Mouse (Mus musculus): ENCODE measurements around the gene Aig1.

The Aig1 gene

DNA sequence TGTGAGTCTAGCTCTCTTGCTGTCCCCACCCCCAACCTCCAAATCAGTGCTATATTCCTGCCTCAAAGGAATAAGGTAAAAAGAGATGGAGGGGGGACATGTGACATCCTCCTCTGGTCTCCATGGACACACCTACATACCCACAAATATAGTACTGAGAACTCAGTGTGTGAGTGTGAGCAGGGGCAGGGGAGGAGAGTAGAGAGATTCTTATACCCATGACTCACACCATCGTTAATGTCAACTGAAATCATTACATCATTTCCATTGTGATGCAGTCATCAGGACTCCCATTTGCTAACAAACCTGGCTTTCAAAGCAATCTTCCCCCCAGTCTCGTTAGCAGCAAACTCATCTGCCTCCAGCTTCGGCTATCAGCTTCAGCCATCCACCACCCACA, 92.8 kb downstream of the Aig1 start:
- no peak for DNase-seq (ENCODE audit: low read depth)

DNA sequence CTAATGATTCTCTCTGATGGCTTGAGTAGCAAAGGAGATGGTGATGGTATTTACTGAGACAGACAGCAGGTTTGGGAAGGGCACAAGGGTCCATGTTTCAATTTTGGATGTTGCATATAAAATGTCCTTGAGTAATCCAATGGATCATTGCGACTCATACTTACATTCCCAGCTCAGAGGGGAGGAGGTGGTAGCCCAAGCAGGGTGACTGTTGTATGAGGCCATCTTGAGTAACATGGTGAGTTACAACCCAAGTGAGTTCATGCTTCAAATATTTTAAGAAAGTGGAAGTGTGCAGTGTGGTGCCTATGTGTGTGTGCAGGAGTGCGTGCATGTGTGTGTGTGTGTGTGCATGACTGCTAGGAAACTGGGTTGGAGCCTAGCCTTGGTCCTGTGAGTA, 93.4 kb downstream of the Aig1 start:
- DNase-seq (ENCODE audit: low read depth): no peak

DNA sequence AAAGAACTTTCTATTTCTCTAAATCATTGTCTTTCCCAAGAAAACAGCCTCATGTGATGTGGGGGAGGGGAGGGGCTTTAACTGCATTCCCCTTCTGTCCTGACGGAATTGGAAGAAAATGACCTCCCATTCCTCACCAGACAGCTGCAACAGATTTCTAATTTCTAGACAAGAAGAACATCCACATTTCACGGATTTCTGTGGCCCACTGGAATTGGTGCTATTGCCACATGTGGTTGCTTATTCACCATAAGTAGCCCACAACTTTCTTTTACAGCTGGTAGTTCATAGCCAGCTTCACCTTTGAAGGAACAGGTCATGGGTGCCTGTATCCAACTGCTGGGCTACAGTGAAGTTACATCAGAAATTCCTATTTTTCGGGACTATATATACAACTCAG, 93.9 kb downstream of the Aig1 start:
- no peak for DNase-seq (ENCODE audit: low read depth)

DNA sequence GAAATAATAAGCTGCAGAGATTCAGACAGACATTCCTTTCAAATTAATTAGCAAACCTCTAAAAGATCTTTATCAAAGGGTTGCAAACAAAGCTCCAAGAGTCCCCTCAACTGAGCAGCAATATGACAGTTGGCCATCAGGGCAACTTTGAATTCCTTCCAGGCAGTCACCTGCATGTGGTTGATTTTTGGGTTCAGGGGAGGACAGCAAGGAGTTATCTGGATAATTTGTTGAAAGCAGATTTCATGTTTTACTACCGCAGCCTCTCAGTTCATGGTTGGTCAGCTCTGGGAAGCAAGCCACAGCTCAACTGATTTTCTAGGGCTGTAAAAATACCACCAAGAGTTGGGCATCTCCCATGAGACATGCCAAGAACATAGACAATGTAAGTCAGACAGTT, 98.1 kb downstream of the Aig1 start:
- DNase-seq (ENCODE audit: low read depth): no peak

DNA sequence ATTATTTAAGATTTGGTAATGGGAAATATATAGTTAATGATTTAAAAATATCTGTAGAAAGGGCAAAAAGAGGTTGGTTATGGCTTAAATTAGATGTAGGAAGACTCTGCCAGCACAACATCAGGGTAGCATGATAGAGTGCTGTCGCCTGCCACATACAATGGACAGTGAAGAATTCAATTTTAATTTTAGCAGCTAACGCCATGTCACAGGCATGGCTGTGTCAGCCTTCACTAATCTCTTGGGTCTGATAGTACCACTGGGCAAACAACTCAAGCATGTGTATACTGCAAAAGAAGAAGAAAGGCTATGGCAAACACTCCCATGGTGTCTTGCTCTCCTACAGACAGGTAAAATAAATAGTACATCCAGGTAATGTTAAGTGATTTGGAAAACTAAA, 99.0 kb downstream of the Aig1 start:
- DNase-seq (ENCODE audit: low read depth): no peak

DNA sequence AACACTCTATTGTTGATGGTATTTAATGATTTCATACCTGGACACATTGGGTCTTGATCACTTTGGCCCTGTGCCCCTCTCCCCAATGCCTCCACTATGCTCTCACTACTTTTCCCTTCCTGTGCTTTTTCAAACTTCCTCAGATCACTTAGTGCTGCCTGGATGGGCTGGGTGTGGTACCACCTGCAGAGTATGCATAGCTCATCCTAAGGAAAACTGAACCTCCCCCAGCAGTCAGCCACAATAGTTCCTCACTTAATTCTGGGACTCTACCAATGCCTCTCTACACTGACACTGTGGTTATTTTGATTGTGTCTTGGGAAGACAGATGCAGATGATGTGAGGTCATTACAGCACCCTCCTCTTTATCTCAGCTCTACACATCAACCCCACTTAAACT, 99.9 kb downstream of the Aig1 start:
- no peak for DNase-seq (ENCODE audit: low read depth)

DNA sequence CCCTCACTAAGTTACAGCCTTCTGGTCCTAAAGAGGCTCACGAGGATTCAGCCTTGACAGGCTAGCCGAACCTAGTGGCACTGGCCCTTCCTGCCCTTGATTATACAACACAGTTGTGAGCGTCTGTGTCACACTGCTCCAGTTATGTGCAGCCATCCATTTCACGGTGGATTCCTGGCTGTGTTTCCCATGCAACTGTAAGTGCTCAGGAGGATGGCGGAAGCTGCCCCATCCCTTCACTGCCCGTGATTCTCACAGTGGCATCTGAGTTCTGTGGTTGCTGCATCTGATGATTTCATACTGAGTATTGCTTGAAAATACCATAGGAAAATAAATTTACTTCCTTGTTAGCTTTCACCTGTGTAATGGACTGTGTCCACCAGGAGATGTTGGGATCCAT, 101.7 kb downstream of the Aig1 start:
- DNase-seq (ENCODE audit: low read depth): no peak

DNA sequence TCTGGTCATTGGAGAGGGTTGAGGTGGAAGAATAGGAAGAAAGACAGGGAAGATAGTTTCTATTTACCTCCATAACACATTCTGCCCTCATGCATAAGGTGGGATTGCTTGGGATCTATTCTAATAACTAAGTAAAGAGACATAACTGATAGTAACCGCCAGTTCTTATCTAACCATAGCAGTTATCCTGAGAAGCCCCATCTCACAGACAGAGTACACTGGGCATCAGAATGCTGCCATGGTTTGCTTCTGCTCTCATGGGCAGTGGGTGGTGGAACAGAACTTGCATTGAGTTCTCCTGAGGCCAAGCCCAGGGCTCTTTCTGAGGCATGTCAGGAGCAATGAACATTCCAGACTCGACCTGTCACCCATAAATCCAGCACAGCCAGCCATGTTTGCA, 105.6 kb downstream of the Aig1 start:
- DNase-seq (ENCODE audit: low read depth): no peak

DNA sequence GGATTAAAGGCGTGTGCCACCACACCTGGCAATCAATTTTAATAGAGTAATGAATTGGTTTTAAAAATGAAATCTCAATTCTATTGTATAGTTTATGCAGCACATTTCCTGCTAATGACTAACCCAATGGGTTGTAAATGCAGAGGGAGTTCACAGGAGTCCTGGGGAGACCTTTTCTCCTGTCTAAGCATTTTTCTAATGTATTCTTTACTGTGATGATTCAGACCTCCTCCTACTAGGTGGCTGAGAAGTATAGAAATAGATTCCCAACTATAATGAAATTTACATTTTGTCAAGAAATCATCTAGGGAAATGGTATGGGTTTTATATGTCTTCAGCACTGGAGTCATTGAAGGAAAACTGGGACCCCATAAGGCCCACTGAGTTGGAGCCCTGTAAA, 114.1 kb downstream of the Aig1 start:
- DNase-seq (ENCODE audit: low read depth): no peak

DNA sequence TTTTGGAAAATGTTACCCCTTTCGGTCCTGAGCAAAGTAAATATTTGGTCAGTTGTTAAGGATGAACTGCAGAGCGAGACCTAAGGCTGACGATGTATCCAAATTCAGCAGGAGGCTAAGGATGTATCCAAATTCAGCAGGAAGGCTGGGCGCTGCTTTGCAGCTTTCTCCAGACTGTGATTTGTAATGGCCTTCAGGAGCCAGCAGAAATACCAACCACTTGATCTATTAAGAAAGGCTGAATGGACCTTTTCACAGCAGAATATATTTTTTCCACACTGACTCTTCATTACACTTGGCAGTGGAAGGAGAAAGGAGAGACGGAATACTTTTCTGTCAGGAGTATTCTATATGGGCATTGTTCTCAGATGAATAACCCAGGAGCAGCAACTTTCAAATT, 115.0 kb downstream of the Aig1 start:
- no peak for DNase-seq (ENCODE audit: low read depth)

DNA sequence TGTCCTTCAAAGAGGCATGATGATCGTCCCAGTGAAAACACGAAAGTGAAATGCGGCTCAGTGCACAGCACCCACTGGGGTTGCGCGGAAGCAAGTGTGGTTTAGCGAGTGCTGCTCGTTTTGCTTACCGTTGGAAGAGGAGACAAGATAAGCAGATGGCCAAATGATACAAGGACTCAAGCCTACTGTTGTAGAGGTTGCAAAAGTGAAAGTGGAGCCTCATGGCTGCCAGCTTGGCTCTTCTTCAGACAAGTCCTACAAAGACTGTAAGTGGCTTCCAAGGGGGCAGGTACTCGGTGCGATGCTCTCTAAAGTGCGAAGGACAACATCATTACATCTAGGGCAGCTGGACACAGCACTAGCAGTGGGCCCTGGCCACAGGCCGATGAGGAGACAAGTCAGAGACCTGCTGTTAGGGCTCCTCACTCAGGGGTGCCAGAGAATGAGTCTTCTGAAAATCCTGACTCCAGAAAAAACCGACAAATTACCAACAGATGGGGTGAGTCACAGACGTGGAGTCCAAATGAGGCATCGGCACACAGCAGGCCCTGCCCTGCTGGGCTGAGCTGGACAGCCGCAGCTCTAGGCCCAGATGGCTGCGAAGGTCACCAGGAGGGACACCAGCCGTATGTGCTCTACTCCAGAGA, 129.2 kb downstream of the Aig1 start:
- DNase-seq (ENCODE audit: low read depth): no peak

DNA sequence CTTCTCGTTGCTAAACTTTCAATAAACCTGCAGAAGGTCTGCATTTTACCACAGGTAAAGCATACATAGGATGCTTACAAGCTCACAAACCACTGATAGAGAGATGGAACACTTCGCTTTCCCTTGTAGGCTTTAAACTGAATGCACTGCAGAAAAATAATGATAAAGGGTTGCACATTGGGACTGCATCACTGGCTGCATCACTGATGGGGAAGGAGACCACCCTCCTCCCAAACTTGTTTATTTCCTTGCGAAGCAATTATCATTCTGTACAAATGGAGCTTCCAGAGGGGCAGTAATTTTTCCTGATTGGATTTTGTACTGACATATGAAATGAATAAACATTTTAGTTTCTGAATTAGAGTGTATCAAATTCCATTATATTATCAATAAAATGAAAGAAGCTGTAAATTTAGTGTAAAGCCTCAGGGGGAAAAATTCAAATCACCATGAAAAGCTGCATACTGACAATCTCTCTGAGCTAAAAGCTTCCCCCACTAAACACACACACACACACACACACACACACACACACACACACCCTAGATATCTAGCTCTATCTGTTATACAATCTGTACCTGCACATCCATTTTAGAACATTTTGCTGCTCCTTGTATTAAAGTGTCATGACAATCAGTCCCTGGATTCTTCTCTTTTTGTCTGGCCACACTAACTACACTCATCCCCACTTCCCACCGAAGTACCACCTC, 138.6 kb downstream of the Aig1 start:
- DNase-seq (ENCODE audit: low read depth): no peak

DNA sequence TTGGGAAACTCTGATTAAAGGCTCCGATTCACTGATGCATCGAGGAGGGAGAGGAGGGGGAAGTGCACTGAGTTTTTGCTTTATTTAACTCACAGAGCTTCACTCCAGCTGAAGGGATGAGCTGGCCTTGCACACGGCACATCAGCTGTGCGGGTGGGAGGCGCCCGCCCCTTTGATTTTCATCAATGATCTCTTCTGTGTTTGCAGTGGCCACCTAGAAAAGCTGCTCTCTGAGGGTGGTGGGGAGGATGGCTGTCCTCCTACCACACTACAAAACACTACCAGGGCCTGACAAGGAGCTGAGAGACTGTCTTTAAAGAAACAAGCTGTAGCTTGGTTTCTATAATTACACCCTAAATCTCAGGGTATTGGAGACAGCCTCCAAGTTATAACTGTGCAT, 141.1 kb downstream of the Aig1 start:
- no peak for DNase-seq (ENCODE audit: low read depth)

DNA sequence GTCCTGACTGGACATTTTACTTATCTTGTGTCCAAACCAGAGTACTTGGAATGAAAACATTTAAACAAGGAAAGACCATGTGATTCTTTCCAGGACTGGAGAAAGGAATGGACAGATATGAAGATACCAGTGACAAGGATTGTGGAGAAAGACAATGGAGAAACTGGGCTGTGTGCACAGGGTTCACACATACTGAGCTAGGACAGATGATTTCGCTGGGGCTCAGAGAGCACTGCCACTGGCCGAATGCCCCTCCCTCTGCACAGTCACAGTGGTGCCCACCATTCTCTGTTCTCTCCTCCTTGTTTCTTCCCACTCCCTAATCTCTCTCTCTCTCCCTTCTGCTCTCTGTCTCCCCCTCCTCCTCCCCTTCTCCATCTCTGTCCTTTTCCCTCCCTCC, 142.6 kb downstream of the Aig1 start:
- DNase-seq (ENCODE audit: low read depth): no peak

DNA sequence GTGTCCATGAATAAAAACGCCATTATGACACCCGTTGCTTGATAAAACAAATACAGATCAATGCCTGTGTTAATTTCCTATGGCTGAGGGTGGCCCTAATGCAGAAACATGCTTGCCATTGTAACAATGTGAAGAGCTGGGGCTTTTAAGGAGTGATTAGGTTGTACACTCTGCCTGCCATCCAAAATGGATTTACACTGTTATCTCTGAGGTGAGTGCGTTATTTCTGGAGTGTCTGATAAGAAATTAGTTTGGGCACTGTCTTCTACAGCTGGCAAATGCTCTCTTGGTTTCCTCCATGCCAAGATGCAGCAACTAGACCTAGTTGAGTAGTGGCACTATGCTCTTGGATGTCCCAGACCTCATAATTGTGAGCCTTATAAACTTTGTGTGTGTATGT, 143.5 kb downstream of the Aig1 start:
- no peak for DNase-seq (ENCODE audit: low read depth)

DNA sequence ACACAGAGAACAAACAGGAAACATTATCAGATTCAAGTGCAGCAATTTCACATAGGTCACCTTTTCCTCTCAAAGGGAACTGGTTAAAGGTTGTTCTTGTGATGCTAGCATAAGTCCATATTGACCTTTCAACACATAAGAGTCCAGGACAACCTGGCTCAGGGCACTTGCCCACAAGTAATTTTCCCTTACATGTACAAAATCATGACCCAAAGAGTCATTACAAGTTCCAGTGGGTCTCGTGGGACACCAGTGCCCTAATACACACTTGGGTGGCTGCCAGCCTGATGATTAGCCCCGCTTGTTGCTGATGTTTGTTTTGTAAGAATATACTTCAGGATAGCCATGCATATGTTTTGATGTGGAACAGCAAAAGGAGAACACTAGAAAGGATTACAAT, 152.6 kb downstream of the Aig1 start:
- DNase-seq (ENCODE audit: low read depth): no peak

DNA sequence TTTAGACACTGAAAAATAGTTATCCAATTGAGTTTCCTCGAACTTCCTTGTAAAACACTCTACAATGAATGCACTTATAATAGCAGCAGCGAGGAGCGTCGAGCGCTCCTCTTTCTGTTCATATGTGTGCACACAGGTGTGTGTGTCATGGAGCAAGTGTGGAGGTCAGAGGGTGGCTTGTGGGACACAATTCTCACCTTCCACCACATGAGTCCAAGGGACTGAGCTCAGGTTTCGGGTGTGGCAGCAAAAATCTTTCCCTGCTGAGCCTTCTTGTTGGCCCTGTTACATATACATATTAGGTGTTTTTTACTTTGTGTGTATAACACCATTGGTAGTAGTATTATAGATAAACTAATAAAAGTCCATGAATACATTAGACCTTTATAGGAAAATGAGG, 153.2 kb downstream of the Aig1 start:
- no peak for DNase-seq (ENCODE audit: low read depth)

DNA sequence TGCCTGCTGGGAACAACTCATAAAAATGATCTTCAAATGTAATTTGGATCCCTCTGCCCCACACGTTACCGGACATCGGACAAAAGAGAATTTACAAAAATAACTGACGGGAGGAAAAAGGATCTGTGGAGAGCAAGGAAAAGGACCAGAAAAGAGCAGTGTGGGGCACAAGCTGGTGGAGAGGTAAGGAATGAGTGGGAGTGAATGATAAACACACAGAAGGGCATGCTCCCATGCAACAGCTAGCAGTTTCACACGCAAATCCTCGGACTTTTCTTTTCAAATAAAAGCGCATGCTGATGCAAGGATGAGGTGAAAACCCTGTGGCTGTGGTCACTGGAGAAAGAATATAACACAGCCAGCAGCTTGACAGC, 153.9 kb downstream of the Aig1 start:
- DNase-seq (ENCODE audit: low read depth): no peak

DNA sequence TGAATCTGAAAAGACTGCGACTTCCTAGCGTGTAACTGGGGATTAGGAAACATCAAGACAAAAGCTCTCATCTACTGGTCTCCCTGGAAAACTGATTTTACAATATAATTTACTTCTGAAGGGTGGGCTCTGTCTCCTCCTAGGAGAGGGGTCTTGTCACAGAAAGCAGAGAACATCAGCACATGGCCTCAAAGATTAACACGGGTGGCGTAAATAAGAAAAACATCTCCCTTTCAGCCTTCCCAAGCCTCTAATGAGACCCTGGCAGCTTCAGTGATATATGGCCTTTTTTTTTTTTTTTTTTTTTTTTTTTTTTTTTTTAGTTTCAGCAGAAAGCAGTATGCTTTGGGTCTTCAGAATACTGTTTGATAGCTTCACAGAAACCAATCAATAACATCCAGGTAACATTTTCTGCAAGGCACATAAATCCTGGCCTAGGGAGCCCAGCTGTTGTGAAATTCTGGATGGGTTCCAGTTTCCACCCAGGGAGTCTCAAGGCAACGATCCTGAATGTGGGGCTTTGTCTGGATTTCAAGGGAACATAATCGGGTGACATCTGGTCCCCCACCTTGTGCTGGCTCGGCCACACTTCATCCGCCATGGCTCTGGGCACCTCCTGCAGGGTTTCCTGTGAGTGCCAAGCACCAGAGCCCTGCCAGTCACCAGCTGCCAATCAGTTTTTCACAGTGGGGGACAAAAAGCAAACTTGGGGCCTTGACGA, 154.4 kb downstream of the Aig1 start:
- no peak for DNase-seq (ENCODE audit: low read depth)

DNA sequence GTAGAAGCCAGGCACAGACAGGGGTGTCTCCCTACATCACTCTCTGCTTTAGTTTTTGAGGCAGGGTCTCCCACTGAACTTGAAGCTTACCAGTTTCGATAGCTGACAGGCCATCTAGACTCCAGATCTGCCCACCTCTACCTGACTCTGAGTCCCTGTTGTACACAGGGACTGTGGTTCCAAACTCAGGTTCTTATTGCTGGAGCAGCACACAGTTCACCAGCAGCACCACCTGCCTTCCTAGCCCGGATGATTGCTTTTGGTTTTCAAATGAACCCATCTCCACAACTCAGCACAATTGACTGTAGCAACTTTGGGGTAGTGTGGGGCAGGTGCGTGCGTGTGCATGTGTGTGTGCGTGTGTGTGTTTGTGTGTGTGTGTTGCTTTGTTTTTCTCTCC, 155.1 kb downstream of the Aig1 start:
- no peak for DNase-seq (ENCODE audit: low read depth)

DNA sequence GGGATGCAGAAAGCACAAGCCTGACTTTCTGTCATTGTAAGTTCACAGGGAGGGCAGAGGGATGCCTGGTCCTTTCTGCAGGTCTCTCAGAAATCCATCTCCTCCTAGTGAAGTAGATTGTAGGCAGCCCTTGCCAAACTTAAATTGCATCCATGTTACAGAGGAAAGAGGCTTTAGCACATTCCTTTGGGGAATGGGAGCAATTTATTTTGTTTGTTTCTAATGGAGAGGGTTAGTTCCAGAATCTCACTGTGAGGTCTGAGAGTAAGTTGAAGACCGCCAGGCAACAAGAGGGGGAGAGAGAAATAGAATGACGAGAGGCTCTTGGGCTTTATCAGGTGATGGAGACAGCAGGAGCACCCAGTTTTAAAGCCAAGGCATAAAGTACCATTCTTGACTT, 155.7 kb downstream of the Aig1 start:
- DNase-seq (ENCODE audit: low read depth): no peak

DNA sequence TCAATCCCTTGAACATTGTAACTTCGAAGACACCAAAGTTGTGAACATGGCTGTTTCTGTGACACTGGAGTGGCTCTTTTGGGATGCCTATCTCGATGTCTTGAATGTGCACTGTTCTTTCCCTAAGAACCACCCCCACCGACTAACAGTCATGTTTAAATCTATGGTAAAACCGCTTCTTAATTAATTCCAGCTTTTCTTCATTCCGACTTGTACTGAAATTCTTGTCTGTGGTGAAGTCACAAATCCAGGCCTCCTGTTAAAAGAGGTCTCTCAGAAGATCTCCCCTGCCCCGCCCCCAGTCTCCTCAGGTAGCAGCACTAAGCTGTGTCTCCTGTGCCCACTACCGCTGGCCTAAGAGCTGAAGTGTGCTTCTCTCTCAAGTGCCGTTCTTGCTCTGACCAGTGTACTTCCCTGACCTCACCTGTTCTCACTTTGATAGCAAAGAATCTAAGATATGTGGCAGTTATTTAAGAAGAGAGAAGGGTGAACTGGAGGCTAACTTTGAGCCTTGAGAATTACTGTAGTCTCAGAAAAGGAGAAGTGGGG, 157.4 kb downstream of the Aig1 start:
- no peak for DNase-seq (ENCODE audit: low read depth)

DNA sequence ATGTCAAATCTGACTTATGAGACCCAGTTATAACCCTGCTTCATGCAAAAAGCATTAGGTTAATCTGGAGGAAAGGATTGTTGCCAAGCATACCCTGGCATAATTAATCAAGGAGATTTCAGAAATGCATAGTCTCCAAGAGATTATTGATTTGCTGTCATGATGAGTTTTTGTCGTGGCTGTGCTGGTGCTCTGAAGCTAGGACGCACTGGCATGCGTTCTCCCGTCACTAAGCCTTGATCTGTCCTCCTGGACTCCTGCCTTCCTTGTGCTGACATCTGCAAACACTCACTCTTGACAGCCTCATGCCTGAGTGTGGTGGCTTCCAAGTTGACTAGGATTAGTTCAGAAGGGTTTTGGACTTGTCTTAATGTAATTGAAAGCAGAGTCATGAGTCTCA, 163.0 kb downstream of the Aig1 start:
- DNase-seq (ENCODE audit: low read depth): no peak

All from c-Kit-positive CD71-positive TER-119-negative erythroid progenitor cells, embryonic 14.5 days (primary cell).